Mouse (Mus musculus) megakaryocyte, embryonic 14.5 days (primary cell): ENCODE results near the gene Sp6.

Source experiments
- FLI1 ChIP-seq: IDR thresholded peaks from 2 replicates; pipeline ENCODE4 v1.6.1; 2012; ENCODE audit warnings: low read length, inconsistent platforms, mixed read lengths
- GATA1 ChIP-seq: IDR thresholded peaks from 3 replicates; pipeline ENCODE4 v1.6.1; 2012; ENCODE audit warnings: mixed read lengths, low read length, inconsistent platforms, borderline replicate concordance

GRCm38 (mm10) chr11:96980021-96980420 is 33.2 kb upstream of the Sp6 start:
- TF ChIP-seq GATA1 (no peak), FLI1 (no peak)
